Mouse (Mus musculus): Measurements from ENCODE around the gene Lrch1. TPM values are rescaled to one million over a fixed set of nuclear protein-coding genes. Genes with fewer than 3 reads are reported as not detected.

Lrch1 gene
- polyA plus RNA-seq, 1 experiment: 7.2 TPM

DNA sequence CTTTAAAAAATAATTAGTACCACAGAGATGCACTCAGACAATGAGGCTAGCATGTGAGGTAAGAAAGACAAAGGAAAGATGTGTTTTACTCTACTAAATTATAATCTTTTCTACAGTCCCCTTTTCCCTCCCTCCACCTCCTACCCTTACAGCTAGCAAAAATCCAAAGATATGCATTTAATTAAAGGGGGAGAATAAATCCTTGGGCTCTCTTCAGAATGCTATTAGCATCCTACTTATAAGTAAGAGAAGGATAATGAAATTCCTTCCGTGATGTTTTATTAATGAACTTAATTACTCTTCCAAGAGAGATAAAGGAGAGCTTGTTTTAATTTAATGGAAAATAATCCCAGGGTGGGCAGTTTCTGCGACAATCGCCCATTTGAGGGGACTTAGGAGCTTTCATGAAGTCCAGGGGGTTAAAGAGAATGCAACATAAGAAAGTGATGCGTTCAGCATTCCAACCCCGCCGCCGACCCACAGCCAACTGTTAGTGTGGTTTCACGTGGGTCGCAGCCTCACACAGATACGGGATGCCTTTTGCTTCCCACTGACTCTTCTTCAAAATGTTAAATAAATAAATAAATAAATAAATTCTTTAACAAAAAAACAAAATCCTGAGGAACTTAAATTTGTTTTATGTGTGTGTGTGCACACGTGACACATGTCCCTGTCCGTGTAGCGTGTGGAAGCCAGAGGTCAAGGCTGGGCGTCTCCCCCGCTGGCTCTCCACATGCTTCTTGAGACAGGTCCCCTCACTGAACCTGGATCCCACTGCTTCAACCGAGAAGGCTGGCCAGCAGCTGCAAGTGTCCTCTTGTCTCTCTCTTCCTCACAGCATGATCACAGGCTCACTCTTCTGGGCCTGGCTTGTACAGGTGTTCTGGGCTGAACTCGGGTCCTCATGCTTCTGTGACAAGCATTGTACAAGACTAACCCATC lies 132.6 kb downstream of the Lrch1 start:
- no peak for DNase-seq (ENCODE audit: low read depth)

GRCm38 (mm10) chr14:74811617-74812016 lies 136.1 kb downstream of the Lrch1 start:
- no peak for DNase-seq (ENCODE audit: low read depth)

DNA sequence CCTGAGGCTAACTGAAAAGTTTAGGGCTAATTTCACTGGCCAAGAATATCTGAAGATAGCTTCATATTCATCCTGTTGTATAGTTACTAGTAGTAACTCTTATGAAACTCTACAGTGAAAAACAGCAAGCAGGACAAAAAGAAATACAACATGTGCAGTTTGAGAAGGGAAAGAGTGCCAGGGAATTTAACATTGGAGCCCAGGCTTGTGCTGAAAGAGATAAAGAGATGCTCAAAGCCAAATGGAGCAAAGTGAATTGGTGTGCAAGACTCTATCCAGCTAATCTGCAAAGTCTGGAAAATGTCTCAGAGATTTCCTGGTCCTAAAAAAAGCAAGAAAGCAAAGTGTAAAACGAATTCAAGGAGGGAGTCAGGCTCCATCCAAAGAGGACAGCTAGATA lies 145.7 kb downstream of the Lrch1 start:
- no peak for DNase-seq (ENCODE audit: low read depth)

DNA sequence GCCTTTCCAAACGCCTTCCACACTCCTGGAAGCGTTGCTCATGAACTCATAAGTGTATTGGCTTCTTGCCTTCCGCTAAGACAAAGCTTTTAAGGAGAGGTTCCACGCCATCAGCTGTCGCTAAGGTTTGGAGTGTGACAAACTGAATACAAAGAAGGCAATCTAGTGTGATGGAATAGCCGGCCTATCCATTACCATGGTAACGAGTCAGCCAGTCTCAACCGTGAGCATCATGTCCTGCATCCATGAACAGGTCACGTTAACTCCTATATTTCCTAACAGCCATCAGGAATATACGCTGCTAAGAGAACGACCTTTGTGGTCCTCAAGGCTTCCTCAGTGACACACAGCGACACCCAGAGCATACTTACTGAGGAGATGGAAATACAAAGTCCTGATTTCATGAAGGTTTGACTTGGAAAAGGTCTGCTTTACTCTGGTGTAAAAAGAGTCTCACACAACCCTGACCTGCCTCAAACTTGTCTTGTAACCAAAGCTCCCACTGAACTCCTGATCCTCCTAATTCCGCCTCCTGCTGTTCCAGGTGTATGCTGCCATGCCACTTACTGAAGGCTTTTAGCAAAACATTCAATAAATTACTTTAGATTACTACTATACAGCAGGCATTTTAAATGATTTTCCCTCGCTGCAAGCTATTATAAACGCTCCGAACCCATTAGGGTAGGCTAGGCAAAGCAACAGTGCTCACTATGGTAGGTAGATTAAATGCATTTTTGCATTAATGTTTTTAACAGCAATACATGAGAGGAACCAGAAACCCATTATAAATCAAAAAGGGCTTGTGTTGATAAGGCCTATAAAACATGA lies 149.4 kb downstream of the Lrch1 start:
- no peak for DNase-seq (ENCODE audit: low read depth)

DNA sequence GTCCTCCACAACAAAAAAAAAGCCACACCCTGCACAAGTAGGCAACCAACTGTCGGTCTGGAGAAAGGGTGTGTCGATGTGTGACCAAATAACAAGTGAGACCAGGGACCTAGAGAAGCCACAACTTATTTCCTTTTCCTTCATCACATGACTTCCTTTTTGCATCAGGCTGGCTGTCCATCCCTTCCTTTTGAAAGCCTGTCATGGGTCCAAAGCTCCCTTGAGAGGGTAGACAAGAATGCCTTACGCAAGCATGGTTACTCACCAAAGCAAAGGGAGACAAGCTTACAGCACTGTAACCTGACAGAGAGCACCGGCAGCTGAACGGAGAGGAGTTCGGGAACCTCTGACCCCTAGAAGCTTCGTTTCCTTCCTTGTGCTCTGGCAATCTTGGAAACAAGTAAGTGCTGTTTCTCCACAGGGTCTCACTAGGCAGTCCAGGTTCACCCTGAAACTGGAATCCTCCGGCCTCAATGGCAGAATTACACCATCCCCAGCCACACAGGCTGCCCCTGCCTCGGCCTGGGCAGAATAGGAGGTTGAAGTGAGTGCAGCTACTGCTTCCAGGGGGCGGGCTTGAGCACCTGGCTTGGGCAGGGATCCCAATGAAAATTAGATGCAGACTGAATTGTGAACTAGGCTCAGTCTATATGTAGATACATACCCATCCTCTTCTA lies 150.2 kb downstream of the Lrch1 start:
- DNase-seq (ENCODE audit: low read depth): no peak

GRCm38 (mm10) chr14:74794931-74795330 lies 152.7 kb downstream of the Lrch1 start:
- no peak for DNase-seq (ENCODE audit: low read depth)

- no peak for DNase-seq (ENCODE audit: low read depth)
Observed at GRCm38 (mm10) chr14:74792793-74793192, 154.9 kb downstream of the Lrch1 start.

DNA sequence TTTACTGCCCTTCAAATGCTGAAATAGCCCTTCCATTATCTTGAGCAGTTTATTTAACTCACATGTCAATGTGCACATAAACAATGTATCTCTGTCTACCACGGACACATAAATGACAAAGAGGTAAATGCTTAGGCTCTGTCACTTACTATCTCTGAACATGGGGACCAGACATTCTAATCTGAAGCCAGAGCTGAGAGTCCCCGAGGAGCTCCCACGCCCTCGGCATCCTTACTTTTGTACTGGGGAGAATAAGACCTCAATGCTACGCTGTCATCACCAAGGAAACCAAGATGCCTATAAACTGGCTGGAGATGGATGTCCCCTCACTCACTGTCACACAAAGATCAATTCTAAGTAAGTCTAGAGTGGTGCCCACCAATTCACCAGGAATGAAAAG lies 157.1 kb downstream of the Lrch1 start:
- no peak for DNase-seq (ENCODE audit: low read depth)

DNA sequence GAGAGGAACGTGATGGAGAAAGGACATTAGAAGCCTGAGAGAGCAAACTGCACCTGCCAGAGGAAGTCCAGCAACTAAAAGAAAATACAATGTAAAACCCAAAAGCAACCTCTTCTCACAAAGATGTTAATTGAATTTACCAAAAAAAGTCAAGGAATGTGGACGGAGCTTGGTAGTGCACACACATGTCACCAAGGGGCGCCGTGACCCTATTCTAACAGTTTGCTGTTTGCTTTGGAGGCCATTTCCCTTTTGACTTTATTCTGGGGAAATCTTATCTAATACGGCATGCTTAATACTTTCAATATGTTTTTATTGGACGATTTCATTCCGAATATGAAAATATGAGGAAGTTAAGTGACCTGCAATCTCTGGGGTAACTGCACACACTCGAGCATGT lies 158.9 kb downstream of the Lrch1 start:
- no peak for DNase-seq (ENCODE audit: low read depth)

DNA sequence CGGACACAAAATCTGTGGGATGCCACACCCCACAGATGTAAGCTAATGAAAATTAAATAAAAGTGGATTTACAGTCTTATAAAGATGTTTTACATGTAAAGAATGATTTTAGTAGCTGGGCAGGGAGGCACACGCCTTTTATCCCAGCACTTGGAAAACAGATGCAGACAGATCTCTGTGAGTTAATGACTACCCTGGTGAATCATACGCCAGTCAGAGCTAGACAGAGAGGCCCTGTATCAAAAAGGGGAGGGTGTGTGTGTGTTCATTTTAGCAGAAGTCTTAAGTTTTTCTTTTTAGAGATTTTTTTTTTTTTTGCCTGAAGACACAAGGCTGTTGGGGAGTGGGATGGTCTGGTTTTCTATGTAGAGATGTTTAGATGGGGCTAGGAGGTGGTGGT lies 160.0 kb downstream of the Lrch1 start:
- DNase-seq (ENCODE audit: low read depth): no peak

- DNase-seq (ENCODE audit: low read depth): no peak
Observed at GRCm38 (mm10) chr14:74784243-74784934, 163.3 kb downstream of the Lrch1 start.

DNA sequence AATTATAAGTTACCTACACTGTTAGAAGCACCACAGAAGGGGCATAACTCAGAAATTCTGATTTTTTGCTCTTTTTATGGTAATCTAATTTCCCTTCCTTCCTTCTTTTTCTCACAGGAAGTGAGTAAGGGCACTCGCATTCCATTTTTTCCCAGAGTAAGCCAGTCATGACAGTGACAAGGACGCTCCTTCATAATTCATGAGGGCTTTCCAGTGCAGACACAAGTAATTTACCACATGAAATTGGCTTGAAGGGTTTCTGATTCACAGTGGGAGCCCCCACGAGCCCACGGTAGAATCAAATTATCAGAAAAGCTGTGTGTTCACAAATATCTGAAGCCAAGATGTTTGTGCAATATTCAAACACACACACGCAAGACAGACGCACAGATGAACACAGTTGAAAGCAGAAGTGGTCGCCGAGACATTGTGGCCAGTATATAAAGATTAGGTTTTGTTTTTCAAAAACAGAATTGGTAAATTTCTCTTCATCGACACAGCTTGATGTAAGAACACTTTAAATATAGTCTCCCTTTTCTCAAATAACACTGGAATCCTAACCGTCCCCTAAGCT lies 173.5 kb downstream of the Lrch1 start:
- no peak for DNase-seq (ENCODE audit: low read depth)

DNA sequence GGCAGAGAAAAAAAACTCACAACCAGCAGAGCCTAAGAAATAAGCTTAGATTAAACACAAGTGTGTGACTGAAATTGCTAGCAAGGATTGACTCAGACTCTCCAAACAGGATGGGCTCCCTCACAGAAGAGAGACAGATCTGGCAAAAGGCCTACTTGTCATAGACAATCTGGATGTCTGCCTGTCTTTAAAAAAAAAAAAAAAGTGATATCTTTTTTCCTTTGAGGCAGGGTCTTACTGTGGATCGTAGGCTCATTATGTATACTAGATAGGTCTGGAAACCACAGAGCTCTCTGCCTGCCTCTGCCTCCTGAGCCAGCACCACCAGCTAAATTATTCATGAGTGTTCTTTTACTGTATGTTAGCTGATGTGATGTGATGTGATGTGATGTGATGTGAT lies 179.8 kb downstream of the Lrch1 start:
- DNase-seq (ENCODE audit: low read depth): no peak

- DNase-seq (ENCODE audit: low read depth): peak; percentile 4
Observed at GRCm38 (mm10) chr14:74764191-74764918, 183.3 kb downstream of the Lrch1 start.

GRCm38 (mm10) chr14:74736850-74737249 lies 210.8 kb downstream of the Lrch1 start:
- DNase-seq (ENCODE audit: low read depth): no peak

- DNase-seq (ENCODE audit: low read depth): no peak
Observed at GRCm38 (mm10) chr14:74735471-74735870, 212.2 kb downstream of the Lrch1 start.

DNA sequence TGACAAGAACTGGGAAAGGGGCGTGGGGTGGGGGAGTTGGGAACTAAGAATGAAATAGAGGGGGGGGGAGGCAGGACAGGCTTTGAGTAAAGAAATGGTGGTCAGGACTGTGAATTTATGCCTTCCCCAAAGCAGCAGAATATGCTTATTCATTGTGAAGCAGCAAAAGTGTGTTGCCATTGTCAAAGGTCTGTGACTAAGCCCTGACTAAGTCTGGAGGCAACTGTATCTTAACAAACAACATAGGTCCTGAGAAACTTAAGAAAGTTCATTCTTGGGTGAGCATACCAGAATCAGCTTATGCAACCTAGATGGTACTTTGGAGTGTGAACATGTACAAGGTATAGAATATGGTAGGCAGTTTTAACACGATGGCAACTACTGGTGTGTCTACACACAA lies 214.3 kb downstream of the Lrch1 start:
- DNase-seq (ENCODE audit: low read depth): no peak

- no peak for DNase-seq (ENCODE audit: low read depth)
Observed at GRCm38 (mm10) chr14:74732079-74732783, 215.4 kb downstream of the Lrch1 start, which contains the start of gene Esd. TSS of gene Esd (plus strand) at chr14:74732297.

DNA sequence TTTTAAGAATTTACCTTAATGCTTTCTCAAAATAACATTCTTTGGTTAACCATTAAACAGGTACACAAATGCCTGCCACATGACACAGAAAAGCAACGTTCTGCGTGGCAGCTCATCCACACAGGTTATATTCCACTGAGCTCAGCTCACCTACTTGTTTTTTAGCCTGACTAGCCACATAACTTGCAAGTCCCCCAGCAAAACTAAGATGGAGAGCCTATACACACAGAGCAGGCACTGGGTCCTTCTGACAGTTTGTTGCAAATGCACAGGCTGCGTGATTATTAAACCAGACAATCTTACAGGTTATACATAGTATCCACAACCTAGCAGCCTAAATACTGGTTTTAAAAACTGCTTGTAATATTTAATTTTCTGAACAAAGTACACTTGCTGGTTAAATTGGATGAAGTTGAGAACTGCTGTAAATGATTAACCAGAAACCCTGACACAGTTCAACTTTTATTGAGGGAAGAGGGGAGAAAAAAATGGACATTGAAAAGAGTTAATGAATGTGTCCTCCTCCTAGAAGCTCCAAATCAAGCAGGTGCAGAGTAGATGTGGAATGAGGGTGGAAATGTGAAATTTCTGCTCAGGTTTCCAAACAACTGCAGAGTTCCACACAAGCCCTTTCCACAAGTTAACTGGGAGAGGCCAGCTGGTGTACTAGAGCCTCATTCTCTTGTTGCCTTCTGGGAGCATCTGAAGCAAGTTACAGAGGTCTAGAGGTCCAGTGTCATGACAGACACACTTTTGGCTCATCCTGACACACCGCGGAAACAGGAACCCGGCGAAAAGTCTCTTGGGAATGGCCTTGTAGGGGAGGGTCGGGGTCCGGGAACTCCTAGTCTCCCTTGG lies 216.2 kb downstream of the Lrch1 start:
- DNase-seq (ENCODE audit: low read depth): no peak
